Mouse (Mus musculus) skeletal muscle tissue, adult 2 months (tissue): ENCODE measurements at regions not wholly inside any gene's neighbourhood (a gene's known extent, or its start where the extent isn't known, plus 50 kb on each side); places are given as distances from the start of the nearest gene placed in this dataset.

ENCODE experiments used
- DNase-seq: peaks from one replicate; pipeline ENCODE4 v3.0.0-alpha.2; 2012; ENCODE audit warnings: low read depth, low spot score

GRCm38 (mm10) chr11:28782486-28782885 is 70.5 kb upstream of the Efemp1 start:
- DNase-seq = no peak

GRCm38 (mm10) chr11:28770831-28771230 is 82.2 kb upstream of the Efemp1 start:
- no peak for DNase-seq

GRCm38 (mm10) chr11:28760751-28761150 is 92.3 kb upstream of the Efemp1 start:
- DNase-seq = peak; percentile 12

- peak; percentile 32 for DNase-seq
Measured at GRCm38 (mm10) chr11:28734941-28735597, 117.9 kb upstream of the Efemp1 start.

- no peak for DNase-seq
Measured at GRCm38 (mm10) chr11:28734581-28734931, 118.4 kb upstream of the Efemp1 start.

- no peak for DNase-seq
Measured at GRCm38 (mm10) chr11:28733877-28734580, 119.0 kb upstream of the Efemp1 start.

- DNase-seq = no peak
Measured at GRCm38 (mm10) chr11:28730140-28730539, 122.9 kb upstream of the Efemp1 start.

- no peak for DNase-seq
Measured at GRCm38 (mm10) chr11:28709511-28709910, 125.4 kb upstream of the Ccdc85a start.

GRCm38 (mm10) chr11:28708431-28708830 is 124.3 kb upstream of the Ccdc85a start:
- DNase-seq = no peak

GRCm38 (mm10) chr11:28702384-28702783 is 118.3 kb upstream of the Ccdc85a start:
- DNase-seq = no peak

GRCm38 (mm10) chr11:28701379-28701778 is 117.3 kb upstream of the Ccdc85a start:
- no peak for DNase-seq

- no peak for DNase-seq
Measured at GRCm38 (mm10) chr11:28699766-28700165, 115.6 kb upstream of the Ccdc85a start.

- DNase-seq = no peak
Measured at GRCm38 (mm10) chr11:28697644-28698480, 113.7 kb upstream of the Ccdc85a start.

- DNase-seq = no peak
Measured at GRCm38 (mm10) chr11:28695031-28695430, 110.9 kb upstream of the Ccdc85a start.

- DNase-seq = no peak
Measured at GRCm38 (mm10) chr11:28693303-28693702, 109.2 kb upstream of the Ccdc85a start.

- DNase-seq = peak; percentile 54
Measured at GRCm38 (mm10) chr11:28692263-28693194, 108.4 kb upstream of the Ccdc85a start.

- DNase-seq = no peak
Measured at GRCm38 (mm10) chr11:28688436-28688835, 104.3 kb upstream of the Ccdc85a start.

GRCm38 (mm10) chr11:28685407-28685806 is 101.3 kb upstream of the Ccdc85a start:
- no peak for DNase-seq

- no peak for DNase-seq
Measured at GRCm38 (mm10) chr11:28681311-28681710, 97.2 kb upstream of the Ccdc85a start.

- DNase-seq = no peak
Measured at GRCm38 (mm10) chr11:28670765-28671164, 86.6 kb upstream of the Ccdc85a start.

- DNase-seq = no peak
Measured at GRCm38 (mm10) chr11:28669359-28669758, 85.2 kb upstream of the Ccdc85a start.
